Mouse (Mus musculus) neural tube, embryonic 15.5 days (tissue): ENCODE results near the gene Asf1b. TPM values are rescaled to one million over a fixed set of nuclear protein-coding genes. Genes with fewer than 3 reads are reported as not detected.
A peak's percentile ranks its signal among the peaks of the same experiment; 100 is the strongest.

ENCODE experiments used
- ATAC-seq: fragments of 200-750 bp; cut with Nextera tagmentation; 2 replicates; pipeline ENCODE4 v1.8.0; 2017; ENCODE audit warnings: mild to moderate bottlenecking, moderate TSS enrichment, moderate library complexity; ENCODE audit not compliant: low FRiP score
- H3K27ac ChIP-seq: fragments of 300-500 bp; sonication (generic); replicated peaks from 2 replicates; pipeline ENCODE4 v1.5.1; 2015; ENCODE audit warnings: mild to moderate bottlenecking, inconsistent platforms
- H3K27me3 ChIP-seq: fragments of 300-500 bp; sonication (generic); replicated peaks from 2 replicates; pipeline ENCODE4 v1.6.1; 2015; ENCODE audit warnings: inconsistent platforms
- H3K36me3 ChIP-seq: fragments of 300-500 bp; sonication (generic); 2 replicates; pipeline ENCODE4 v1.6.1; 2015; ENCODE audit warnings: inconsistent platforms
- H3K4me1 ChIP-seq: fragments of 300-500 bp; sonication (generic); 2 replicates; pipeline ENCODE4 v1.6.1; 2015; ENCODE audit warnings: inconsistent platforms
- H3K4me2 ChIP-seq: fragments of 300-500 bp; sonication (generic); 2 replicates; pipeline ENCODE4 v1.6.1; 2015; ENCODE audit warnings: inconsistent platforms, mild to moderate bottlenecking, moderate library complexity
- H3K4me3 ChIP-seq: fragments of 300-500 bp; sonication (generic); replicated peaks from 2 replicates; pipeline ENCODE4 v1.5.1; 2015; ENCODE audit warnings: mild to moderate bottlenecking, inconsistent platforms
- H3K9ac ChIP-seq: fragments of 300-500 bp; sonication (generic); replicated peaks from 2 replicates; pipeline ENCODE4 v1.6.1; 2015; ENCODE audit warnings: mild to moderate bottlenecking, inconsistent platforms
- H3K9me3 ChIP-seq: fragments of 300-500 bp; sonication (generic); replicated peaks from 2 replicates; pipeline ENCODE4 v1.6.1; 2016; ENCODE audit warnings: inconsistent platforms
- WGBS: fragments of 180-500 bp; shearing (Covaris S2); methylation state at CpG from one replicate; pipeline ENCODE4 v1.1.7; 2015; ENCODE audit warnings: mixed read lengths; 5-methylcytosine and 5-hydroxymethylcytosine counted together
- polyA plus RNA-seq: library from polyadenylated mRNA; unstranded; fragments of >200 nt; fragmentation: Nextera tagmentation; extraction: Ambion mirVana; gene quantifications from 2 replicates; pipeline ENCODE4 v1.2.1, GENCODE M21; 2015

Asf1b gene
- polyA plus RNA-seq, 1 experiment from 2014 or later = 8.0 TPM

DNA sequence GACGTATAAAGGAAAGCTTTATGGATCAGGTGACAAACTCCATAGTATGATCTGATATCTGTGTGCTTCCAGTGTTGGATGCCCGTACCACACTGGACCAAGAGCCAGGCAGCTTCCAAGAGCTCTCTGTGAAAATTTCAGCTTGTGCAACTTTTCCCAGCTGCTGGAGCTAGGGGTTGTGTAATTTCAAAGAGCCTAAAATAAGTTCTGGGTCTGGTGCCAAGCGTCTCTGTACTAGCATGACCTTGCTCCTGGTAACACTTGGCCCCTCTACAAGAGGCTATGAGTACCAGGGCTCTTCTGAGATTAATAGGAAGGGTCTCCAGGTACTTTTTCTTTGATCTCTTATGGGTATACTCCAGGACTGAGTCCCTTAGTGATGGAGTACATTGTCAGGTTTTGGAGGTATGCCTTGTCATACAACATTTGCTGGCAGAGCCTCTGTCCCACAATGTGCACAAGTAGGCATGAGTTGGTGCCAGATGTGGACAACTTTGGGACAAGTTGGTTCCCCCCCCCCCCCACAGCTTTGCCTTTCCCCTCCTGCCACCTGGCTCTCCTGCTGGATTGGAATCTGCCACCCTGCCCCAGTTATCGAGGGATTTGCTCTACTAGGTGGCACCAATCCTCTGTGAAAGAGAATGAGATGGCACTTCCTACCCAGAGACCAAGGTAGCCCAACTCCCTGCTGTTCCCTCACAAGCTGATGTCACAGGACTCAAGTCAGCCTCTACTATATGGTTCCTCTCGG is 8.9 kb downstream of the Asf1b start:
- WGBS = 92% methylated on average over 5 of the region's 5 CpGs
- Histone ChIP-seq H3K27me3 (no peaks in the 10 kb centered on the region), H3K4me3 (no peak overlapping the region), H3K27ac (no peak overlapping the region), H3K4me1 (no peaks in the 10 kb centered on the region), H3K9ac (no peak overlapping the region), H3K9me3 (no peaks in the 10 kb centered on the region), H3K4me2 (no peak overlapping the region), H3K36me3 (no peaks in the 10 kb centered on the region)
- no peak for ATAC-seq

DNA sequence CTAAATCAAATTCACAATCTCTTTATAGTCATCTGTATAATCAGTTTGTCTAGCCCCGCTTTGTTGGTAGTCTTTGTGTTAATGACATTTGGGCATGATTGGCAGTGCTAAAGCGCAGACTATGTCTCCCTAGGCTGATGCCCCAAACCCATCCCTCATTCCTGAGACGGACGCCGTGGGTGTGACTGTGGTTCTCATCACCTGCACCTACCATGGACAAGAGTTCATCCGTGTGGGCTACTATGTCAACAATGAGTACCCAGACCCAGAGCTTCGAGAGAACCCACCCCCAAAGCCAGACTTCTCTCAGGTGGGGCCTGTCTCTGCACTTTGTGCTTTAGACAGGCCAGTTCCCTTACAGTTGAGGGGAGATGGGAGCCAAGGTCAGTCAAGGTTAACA is 12.4 kb downstream of the Asf1b start:
- Histone ChIP-seq H3K9me3 (no peaks in the 10 kb centered on the region), H3K4me2 (no peak overlapping the region), H3K27me3 (no peaks in the 10 kb centered on the region), H3K27ac (no peak overlapping the region), H3K4me1 (peaks cover 8% of the 10 kb centered on the region), H3K4me3 (no peak overlapping the region), H3K36me3 (no peaks in the 10 kb centered on the region), H3K9ac (no peak overlapping the region)
- WGBS = 95% methylated on average over 7 of the region's 7 CpGs
- ATAC-seq = no peak

DNA sequence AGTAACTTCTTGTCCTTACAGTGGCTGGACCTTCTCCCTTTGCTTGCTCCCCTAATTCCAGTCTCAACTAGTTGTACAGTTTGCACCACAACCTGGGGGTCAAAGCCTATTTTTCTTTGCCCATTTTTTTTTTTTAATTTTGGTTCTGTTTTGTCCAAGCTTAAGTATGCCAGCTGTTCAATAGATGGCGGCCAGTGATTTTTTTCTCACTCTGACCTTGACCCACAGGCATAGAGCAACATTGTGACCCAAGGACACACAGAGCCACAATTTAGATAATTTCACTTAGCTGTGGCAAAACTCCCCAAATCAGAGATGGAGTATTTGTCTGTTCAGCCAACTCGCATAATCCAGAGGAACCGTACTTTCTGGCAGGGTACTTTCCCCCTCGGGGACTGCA is 15.8 kb downstream of the Asf1b start:
- H3K4me2 ChIP-seq = no peak overlapping the region
- H3K27ac ChIP-seq = no peak overlapping the region
- ATAC-seq = no peak
- H3K4me3 ChIP-seq = no peak overlapping the region
- H3K36me3 ChIP-seq = no peaks in the 10 kb centered on the region
- H3K27me3 ChIP-seq = no peaks in the 10 kb centered on the region
- H3K9ac ChIP-seq = no peak overlapping the region
- 93% methylated on average over 4 of the region's 4 CpGs for WGBS
- H3K4me1 ChIP-seq = peaks cover 25% of the 10 kb centered on the region
- H3K9me3 ChIP-seq = no peaks in the 10 kb centered on the region

DNA sequence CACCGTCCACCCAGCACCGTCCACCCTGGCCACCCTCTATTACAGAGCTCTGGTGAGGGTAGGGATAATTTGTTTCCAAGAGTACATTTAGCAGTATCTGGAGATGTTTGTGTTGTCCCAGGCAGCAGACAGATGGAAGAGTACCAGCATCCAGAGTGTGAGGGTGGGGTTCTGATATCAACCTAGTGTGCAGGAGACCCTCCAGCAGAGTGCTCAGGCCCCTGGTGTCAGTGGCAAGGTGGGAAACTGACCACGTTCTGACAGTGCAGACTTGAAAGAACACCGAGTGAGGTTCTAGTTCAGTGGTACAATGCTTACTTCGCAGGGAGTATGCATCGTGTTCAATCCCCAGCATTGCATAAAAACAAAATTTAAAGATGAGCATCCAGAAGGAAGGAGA is 16.4 kb downstream of the Asf1b start:
- Histone ChIP-seq H3K9ac (peak overlapping the region; percentile 84), H3K36me3 (no peaks in the 10 kb centered on the region), H3K4me3 (peak overlapping the region; percentile 93), H3K27ac (no peak overlapping the region; the same call in 1 of the 2 replicates), H3K4me1 (peaks cover 28% of the 10 kb centered on the region), H3K27me3 (no peaks in the 10 kb centered on the region), H3K9me3 (no peaks in the 10 kb centered on the region), H3K4me2 (peak overlapping the region; percentile 73)
- WGBS = 71% methylated on average over 6 of the region's 6 CpGs
- no peak for ATAC-seq

DNA sequence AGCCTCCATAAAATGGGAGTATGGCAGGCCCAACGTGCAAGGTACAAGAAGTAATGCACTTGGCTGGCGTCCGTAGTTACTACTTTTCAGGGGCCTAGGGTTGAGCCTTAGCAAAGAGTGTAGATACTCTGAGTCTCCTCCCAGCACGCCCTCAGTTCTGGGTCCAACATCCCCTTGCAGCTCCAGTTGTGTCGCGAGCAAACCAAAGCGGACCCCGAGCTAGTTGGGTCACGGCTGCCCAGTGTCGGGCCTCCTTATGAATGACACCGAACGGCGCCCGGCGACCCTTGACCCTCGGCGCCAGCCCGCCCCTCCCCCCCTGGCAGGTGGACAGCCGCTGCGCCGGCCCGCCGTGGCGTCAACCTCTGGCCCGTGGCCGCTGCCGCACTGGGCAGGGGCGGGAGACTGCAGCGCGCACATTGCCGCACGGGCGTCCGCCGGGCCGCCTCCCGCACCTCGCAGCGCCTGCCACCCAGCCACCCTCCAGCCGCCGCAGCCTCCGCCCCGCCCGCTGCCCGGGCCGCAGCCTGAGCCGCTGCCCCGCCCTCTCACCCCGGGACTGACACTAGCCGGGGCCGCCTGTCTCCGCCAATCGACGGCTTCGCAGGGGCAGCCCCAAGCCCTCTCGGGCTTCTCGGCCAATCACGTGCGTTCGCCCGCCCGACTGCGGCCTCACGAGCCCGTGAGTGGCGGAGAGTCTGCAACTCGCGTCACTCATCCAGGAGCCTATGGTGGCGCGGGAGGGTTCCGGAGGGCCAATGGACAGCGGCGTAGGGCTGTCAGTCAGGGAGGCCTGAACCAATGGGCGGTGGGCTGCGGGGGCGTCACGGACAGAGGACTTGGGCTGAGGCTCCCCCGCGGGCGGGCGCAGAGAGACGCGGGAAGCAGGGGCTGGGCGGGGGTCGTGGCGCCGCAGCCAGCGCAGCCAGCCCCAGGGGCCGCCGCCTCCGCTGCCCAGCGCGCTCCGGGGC is 17.1 kb downstream of the Asf1b start, which contains the start of gene Prkaca:
Gene Prkaca (plus strand): TSS at position 844 of the 971 bp plus-strand sequence.
- Histone ChIP-seq H3K9me3 (no peaks in the 10 kb centered on the region), H3K9ac (peak within 1 kb of the TSS; percentile 98)

DNA sequence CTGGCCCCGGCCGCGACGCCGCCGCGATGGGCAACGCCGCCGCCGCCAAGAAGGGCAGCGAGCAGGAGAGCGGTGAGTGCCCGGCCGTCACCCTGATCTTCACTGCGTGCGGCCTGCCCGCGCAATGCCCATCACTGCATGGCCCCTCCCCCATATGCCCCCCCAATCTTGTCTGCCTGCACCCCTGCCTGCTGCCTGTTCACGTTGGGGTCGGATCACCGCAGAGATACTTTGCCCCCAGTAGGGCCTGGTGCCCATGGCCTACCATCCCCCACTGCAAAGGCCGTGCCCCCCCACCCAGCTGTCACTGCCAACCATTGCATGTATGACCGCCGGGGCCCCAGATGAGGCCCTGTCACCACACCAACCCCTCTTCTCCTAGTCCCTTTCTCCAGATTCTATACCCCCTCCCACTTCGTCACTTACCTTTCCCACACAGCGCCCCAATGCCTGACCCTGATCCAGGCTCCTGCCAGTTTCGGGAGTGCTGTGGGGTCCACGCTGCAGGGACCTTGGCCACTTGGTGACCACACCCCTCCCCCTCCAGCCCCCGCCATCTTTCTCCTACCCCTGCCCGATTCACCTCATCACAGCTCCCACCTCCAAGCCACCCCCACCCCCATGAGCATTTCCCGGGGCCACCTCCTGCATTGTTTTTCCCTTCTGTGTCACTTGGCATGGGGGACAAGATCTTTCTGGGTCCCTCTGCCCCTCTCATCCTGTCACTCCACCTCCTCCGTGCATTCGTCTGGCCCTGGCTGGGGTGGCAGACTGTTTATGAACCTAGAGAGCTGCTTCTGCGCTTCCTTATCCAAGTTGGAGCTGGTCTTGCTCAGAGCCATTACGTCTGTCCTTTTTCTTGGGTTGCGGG is 18.1 kb downstream of the Asf1b start:
- Histone ChIP-seq H3K27me3 (no peaks in the 10 kb centered on the region), H3K9me3 (no peaks in the 10 kb centered on the region), H3K4me3 (peak overlapping the region; percentile 93), H3K27ac (peak overlapping the region; percentile 89), H3K36me3 (no peaks in the 10 kb centered on the region), H3K4me1 (peaks cover 46% of the 10 kb centered on the region), H3K4me2 (peak overlapping the region; percentile 93), H3K9ac (peak overlapping the region; percentile 98)
- peak; percentile 29 for ATAC-seq
- 3% methylated on average over 37 of the region's 37 CpGs for WGBS

More for the DNA sequence above, 17.1 kb downstream of the Asf1b start, which contains the start of gene Prkaca:
- no peaks in the 10 kb centered on the region for H3K36me3 ChIP-seq
- ATAC-seq = peak; percentile 99
- peak within 1 kb of the TSS; percentile 93 for H3K4me3 ChIP-seq
- peaks cover 36% of the 10 kb centered on the region for H3K4me1 ChIP-seq
- H3K4me2 ChIP-seq = peak within 1 kb of the TSS; percentile 93
- H3K27me3 ChIP-seq = no peaks in the 10 kb centered on the region
- peak within 1 kb of the TSS; percentile 89 for H3K27ac ChIP-seq
- WGBS = under 1% methylated on average over 69 of the region's 94 CpGs

DNA sequence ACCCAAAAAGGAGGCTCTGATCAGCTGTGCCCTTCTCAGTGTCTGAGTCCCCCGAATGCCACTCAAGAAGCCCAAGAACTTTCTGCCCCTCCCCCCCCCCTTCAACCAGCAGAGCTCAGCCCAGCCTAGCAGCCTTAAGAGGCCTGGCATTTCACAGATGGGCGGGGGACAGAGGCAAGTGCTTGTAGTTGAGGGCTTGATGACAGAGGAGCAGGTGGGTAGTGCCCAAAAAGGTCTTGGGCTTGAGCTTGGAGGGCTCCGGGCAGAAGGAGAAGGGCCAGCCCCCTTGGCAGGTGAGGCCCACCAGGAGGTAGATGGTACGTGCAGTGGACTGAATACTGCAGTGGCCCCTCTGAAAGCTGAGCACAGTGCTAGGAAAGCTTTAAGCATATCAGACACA is 19.2 kb downstream of the Asf1b start:
- Histone ChIP-seq H3K9me3 (no peaks in the 10 kb centered on the region), H3K9ac (peak overlapping the region; percentile 98; the same call in 1 of the 2 replicates), H3K36me3 (no peaks in the 10 kb centered on the region), H3K27me3 (no peaks in the 10 kb centered on the region), H3K4me1 (peaks cover 48% of the 10 kb centered on the region), H3K27ac (no peak overlapping the region), H3K4me3 (peak overlapping the region; percentile 93), H3K4me2 (peak overlapping the region; percentile 93)
- ATAC-seq = no peak
- 86% methylated on average over 4 of the region's 4 CpGs for WGBS

DNA sequence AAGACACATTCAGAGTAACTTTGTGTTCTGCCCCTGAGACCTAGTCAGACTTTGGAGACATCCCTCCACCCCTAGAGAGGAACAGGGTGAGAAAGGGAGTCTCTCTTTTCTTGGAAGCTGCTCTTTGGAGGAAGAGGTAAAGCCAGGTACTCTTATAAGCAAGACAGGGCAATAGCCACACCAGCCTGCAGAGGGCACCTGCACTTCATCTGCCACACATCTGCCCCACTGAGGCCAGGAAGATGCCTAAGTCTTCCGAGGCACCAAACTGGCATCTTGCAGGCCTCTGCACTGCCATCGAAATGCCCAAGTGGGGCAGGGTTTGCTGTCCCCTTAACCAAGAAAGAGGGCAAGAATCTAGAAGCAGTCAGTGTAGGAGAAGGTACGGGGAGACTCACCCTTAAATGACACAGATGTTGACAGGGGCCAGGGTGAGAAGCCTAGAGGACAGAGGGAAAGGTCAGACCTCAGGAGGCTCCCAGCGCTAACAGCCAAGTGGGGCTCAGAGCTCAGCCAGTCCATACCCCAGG is 20.9 kb downstream of the Asf1b start:
- Histone ChIP-seq H3K9me3 (no peaks in the 10 kb centered on the region), H3K9ac (no peak overlapping the region), H3K4me3 (no peak overlapping the region), H3K27me3 (no peaks in the 10 kb centered on the region), H3K27ac (no peak overlapping the region), H3K4me1 (peaks cover 50% of the 10 kb centered on the region), H3K4me2 (no peak overlapping the region), H3K36me3 (peaks cover 11% of the 10 kb centered on the region)
- WGBS = 91% methylated on average over 4 of the region's 4 CpGs
- no peak for ATAC-seq

DNA sequence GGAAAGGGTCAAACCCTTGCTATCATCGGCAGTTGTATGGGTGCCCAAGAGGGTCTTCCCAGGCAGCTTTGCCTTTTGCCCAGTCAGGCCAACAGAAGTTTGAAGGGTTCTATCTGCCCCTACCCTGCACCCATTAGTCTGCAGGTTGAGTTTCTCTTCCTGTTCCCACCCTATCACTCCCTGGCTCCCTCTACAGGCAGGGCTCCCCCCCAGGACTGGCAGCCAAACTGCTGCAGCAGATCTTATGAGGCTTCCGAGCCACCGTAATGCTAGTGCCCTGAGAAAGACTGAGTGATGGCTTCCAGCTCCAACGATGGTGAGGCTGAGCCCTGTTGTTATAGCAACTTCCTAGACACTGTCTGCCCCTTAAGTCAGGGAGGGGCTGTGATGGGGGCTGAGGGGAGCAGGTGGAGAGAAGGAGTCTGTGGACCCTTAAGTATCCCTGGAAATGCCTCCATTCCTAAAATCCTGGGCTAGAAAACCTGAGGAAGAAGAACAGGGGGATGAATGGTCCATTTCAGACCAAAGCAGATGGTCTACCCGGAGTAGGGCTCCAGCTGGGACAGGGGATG is 21.6 kb downstream of the Asf1b start:
- Histone ChIP-seq H3K4me2 (no peak overlapping the region), H3K27ac (no peak overlapping the region), H3K4me3 (no peak overlapping the region), H3K4me1 (peaks cover 45% of the 10 kb centered on the region), H3K9me3 (no peaks in the 10 kb centered on the region), H3K36me3 (peaks cover 18% of the 10 kb centered on the region), H3K27me3 (no peaks in the 10 kb centered on the region), H3K9ac (no peak overlapping the region)
- ATAC-seq = no peak
- 77% methylated on average over 5 of the region's 5 CpGs for WGBS

DNA sequence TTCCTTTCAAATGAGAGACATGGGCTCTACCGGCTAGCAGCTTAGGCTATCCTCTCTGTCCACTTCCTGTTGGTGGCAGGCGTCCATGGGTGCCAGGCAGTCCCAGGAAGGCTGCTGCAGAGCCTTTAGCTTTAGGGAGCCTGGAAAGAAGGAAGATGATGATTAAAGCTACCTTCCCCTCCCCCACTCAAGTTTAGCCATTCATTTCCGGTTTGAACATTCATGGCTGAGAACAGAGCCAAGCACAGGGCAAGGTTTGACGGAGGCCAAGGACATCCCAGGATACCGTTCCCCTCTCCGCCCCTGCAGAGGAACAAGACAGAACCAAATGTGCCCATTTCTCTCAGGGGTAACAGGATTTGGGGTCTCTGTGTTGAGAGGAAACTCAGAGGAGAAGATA is 22.3 kb downstream of the Asf1b start:
- peak overlapping the region; percentile 2; the same call in 1 of the 2 replicates for H3K4me2 ChIP-seq
- peaks cover 42% of the 10 kb centered on the region for H3K4me1 ChIP-seq

More for the DNA sequence above, 22.3 kb downstream of the Asf1b start:
- no peaks in the 10 kb centered on the region for H3K9me3 ChIP-seq
- peaks cover 25% of the 10 kb centered on the region for H3K36me3 ChIP-seq
- no peak for ATAC-seq
- no peak overlapping the region for H3K9ac ChIP-seq
- WGBS = 69% methylated on average over 6 of the region's 6 CpGs
- H3K4me3 ChIP-seq = no peak overlapping the region
- H3K27ac ChIP-seq = no peak overlapping the region
- no peaks in the 10 kb centered on the region for H3K27me3 ChIP-seq
